Mouse (Mus musculus) splenic B cell, adult 2 months (primary cell): ENCODE data around the gene Idh3a.

Experiments
- DNase-seq: peaks from one replicate; pipeline ENCODE4 v3.0.0-alpha.2; 2011; ENCODE audit warnings: low read depth, low spot score
- H3K27me3 ChIP-seq: 2 replicates; pipeline ENCODE4 v1.6.1; 2012; ENCODE audit warnings: mild to moderate bottlenecking, low read length, moderate library complexity, mixed read lengths; ENCODE audit not compliant: control insufficient read depth, poor library complexity, insufficient read depth, severe bottlenecking
- H3K36me3 ChIP-seq: 2 replicates; pipeline ENCODE4 v1.6.1; 2012; ENCODE audit warnings: mild to moderate bottlenecking, low read length, moderate library complexity, mixed read lengths; ENCODE audit not compliant: control insufficient read depth, poor library complexity, insufficient read depth, severe bottlenecking

The Idh3a gene

DNA sequence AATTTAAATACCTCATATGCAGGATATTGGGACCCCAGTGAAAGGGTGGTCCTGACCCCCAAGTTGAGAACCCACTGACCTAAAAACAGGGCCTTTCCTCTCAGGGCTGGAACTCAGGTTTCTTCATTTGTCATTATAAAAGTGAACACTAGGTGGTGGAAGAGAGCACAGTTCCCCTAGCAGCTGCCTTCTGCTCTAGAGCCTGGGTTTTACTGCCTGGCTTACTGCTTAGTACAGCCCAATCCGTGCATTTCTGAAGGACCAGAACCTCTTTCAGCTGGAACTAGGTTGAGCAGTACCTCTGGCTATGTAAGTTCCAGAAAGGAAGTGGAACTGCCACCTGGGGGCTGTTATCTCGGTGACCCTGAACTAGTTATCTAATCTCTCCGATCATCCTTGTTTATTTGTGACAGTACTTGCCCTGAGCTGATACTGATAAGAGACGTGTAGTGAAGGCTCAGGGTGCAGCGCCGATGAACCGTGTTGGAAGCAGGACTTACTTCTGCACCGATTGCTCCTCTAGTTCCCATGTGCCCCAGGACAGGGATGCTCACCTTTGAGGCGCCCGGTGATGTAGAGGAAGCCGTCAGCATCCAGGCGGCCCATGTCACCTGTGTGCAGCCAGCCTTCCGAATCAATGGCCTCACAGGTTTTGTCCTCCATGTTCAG lies 28.2 kb downstream of the Idh3a start:
- peak; percentile 63 for DNase-seq
- Histone ChIP-seq H3K36me3 (no peaks in the 10 kb centered on the region), H3K27me3 (no peaks in the 10 kb centered on the region)

- Histone ChIP-seq H3K27me3 (no peaks in the 10 kb centered on the region), H3K36me3 (no peaks in the 10 kb centered on the region)
- DNase-seq, result no peak
These were observed 41.1 kb downstream of the Idh3a start for GRCm38 (mm10) chr9:54627240-54627639.

DNA sequence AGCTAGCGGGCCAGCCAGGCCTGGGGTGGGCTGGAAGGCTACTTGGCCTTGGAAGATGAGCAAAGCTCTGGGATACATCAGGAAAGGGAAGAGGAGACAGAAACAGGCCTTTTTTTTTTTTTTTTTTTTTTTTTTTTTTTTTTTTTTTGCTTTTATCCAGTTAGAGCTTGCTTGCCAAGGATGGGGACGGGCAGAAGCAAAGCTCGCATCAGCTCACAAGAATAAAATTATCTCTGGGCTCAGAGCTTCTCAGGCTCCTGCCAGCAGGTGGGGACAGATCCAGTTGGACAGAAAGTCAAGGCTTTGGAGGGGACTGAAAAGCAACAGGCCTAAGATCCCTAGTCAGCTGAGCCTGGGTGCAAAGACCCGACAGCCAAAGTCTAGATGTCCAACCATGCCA lies 42.6 kb downstream of the Idh3a start:
- Histone ChIP-seq H3K27me3 (no peaks in the 10 kb centered on the region), H3K36me3 (no peaks in the 10 kb centered on the region)
- DNase-seq, result no peak

GRCm38 (mm10) chr9:54629613-54630261 lies 43.6 kb downstream of the Idh3a start:
- Histone ChIP-seq H3K27me3 (no peaks in the 10 kb centered on the region), H3K36me3 (no peaks in the 10 kb centered on the region)
- DNase-seq, result no peak

DNA sequence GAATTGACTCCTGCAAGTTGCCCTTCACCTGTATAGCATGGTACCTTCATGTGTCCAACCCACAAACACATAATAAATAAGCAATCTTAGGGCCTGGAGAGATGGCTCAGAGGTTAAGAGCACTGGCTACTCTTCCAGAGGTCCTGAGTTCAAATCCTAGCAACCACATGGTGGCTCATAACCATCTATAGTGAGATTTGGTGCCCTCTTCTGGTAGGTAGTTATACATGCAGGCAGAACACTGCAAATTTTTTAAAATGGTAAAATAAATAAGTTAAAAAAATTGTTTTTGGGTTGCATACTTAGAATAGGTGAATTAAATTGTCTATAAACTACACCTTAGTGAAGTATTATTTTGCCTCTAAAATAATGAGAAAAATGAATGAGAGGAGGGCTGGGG lies 44.8 kb downstream of the Idh3a start:
- no peaks in the 10 kb centered on the region for H3K27me3 ChIP-seq
- DNase-seq, result no peak
- no peaks in the 10 kb centered on the region for H3K36me3 ChIP-seq

DNA sequence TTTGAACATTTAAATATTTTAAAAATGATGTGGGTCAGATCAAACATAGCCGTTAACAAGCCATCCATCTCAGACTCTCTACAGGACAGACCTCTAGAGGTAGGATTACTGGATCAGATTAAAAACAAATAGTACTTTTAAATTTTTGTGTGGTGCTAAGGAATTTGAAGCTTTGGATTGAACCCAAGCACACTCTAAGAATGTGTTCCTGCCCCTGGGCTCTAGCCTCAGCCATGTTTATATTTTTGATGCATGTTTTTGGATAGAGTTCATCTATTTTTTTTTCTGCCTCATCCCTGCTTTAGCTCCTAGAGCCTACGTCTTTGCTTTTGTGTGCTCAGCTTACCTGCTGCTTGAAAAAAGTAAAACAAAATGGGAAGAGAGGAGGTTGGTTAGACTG lies 47.3 kb downstream of the Idh3a start:
- Histone ChIP-seq H3K36me3 (no peaks in the 10 kb centered on the region), H3K27me3 (no peaks in the 10 kb centered on the region)
- DNase-seq, result no peak

GRCm38 (mm10) chr9:54637510-54638314 lies 51.6 kb downstream of the Idh3a start:
- Histone ChIP-seq H3K27me3 (no peaks in the 10 kb centered on the region), H3K36me3 (no peaks in the 10 kb centered on the region)
- DNase-seq, result no peak

GRCm38 (mm10) chr9:54639192-54639591 lies 53.1 kb downstream of the Idh3a start:
- DNase-seq, result no peak
- H3K27me3 ChIP-seq, result no peaks in the 10 kb centered on the region
- no peaks in the 10 kb centered on the region for H3K36me3 ChIP-seq

- Histone ChIP-seq H3K36me3 (no peaks in the 10 kb centered on the region), H3K27me3 (no peaks in the 10 kb centered on the region)
- DNase-seq, result no peak
These were observed 55.4 kb downstream of the Idh3a start for GRCm38 (mm10) chr9:54641548-54641947.

- DNase-seq, result no peak
- H3K27me3 ChIP-seq, result no peaks in the 10 kb centered on the region
These were observed 56.0 kb downstream of the Idh3a start for GRCm38 (mm10) chr9:54642149-54642548.

GRCm38 (mm10) chr9:54642556-54642955 lies 56.4 kb downstream of the Idh3a start:
- Histone ChIP-seq H3K36me3 (no peaks in the 10 kb centered on the region), H3K27me3 (no peaks in the 10 kb centered on the region)
- DNase-seq, result peak; percentile 12

More at GRCm38 (mm10) chr9:54642149-54642548, 56.0 kb downstream of the Idh3a start:
- no peaks in the 10 kb centered on the region for H3K36me3 ChIP-seq

DNA sequence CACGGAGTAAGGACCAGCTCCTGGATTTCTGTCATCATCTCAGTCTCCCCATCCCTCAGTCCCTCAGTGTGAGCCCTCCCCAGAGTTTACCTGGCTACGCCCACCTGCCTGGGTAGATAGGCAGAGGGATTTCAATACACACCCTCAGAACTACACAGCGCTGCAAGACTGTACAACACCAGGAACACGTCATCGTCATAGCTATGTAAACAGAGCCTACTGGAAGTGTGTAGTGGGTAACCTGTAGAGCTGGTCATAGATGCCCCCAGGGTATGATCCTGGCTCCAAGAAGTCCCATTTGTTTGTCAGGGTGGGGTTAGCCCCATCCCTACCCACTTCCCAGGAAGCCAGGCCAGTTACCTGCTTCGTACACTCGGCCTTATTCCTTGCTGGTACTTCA lies 57.0 kb downstream of the Idh3a start:
- Histone ChIP-seq H3K27me3 (no peaks in the 10 kb centered on the region), H3K36me3 (no peaks in the 10 kb centered on the region)
- DNase-seq, result no peak

DNA sequence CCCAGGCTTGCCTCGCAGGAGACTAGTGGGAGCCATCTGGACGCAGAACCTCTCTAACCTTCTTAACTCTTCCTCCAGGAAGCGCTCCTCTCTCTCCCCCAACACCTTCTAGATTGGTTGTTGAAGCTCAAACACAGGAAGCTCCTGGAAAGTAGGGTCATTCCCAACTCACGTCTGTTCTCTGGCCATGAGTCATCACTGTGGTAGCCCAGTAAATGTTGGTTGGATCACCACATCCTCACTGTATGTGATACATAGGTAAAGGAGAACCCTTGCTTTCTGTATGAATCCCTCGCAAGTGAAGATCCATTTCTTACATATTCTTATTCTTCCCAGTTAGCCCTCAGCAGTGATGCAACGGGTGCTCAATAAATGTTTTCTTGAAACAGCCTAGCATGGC lies 59.4 kb downstream of the Idh3a start:
- H3K27me3 ChIP-seq, result no peaks in the 10 kb centered on the region
- no peak for DNase-seq
- no peaks in the 10 kb centered on the region for H3K36me3 ChIP-seq

DNA sequence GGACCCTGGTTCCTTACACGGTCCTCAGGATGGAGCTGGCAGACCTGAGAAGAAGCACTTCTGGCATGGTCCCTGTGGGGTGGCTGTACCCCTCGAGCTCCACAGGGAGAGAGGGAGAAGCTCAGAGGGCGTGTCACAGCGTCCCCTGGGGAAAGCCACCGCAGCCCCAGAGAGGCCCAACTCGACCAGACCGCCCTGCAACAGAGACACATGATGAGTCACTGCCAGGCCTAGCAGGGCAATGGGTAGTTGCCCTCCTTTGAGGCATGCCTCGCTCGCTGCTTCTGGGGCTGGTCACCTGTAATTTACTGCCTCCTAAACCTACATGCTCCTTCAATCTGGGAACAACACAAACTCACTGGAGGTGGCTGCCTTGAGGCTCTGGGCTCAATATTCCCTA lies 60.1 kb downstream of the Idh3a start:
- Histone ChIP-seq H3K27me3 (no peaks in the 10 kb centered on the region), H3K36me3 (no peaks in the 10 kb centered on the region)
- no peak for DNase-seq

GRCm38 (mm10) chr9:54647456-54647855 lies 61.3 kb downstream of the Idh3a start:
- Histone ChIP-seq H3K27me3 (no peaks in the 10 kb centered on the region), H3K36me3 (no peaks in the 10 kb centered on the region)
- DNase-seq, result peak; percentile 6
